Mouse (Mus musculus) stomach, embryonic 14.5 days (tissue): ENCODE data around the gene Cmbl. TPM values are rescaled to one million over a fixed set of nuclear protein-coding genes. Genes with fewer than 3 reads are reported as not detected.

ENCODE experiments used
- ATAC-seq: fragments of 200-750 bp; cut with Nextera tagmentation; 2 replicates; pipeline ENCODE4 v1.8.0; 2017; ENCODE audit warnings: low read depth, moderate TSS enrichment; ENCODE audit not compliant: insufficient number of reproducible peaks, insufficient read depth, low FRiP score
- H3K27ac ChIP-seq: fragments of 300-500 bp; sonication (generic); 2 replicates; pipeline ENCODE4 v1.5.1; 2014; ENCODE audit warnings: mild to moderate bottlenecking, low read length, moderate library complexity, mixed read lengths
- H3K27me3 ChIP-seq: fragments of 300-500 bp; sonication (generic); 2 replicates; pipeline ENCODE4 v1.6.1; 2014; ENCODE audit warnings: low read length, control low read depth, mixed read lengths; ENCODE audit not compliant: control insufficient read depth, insufficient read depth
- H3K36me3 ChIP-seq: fragments of 300-500 bp; sonication (generic); 2 replicates; pipeline ENCODE4 v1.6.1; 2014; ENCODE audit warnings: mild to moderate bottlenecking, control low read depth, low read length, moderate library complexity, mixed read lengths; ENCODE audit not compliant: control insufficient read depth, insufficient read depth
- H3K4me1 ChIP-seq: fragments of 300-500 bp; sonication (generic); 2 replicates; pipeline ENCODE4 v1.6.1; 2014; ENCODE audit warnings: low read length, control low read depth, mixed read lengths; ENCODE audit not compliant: control insufficient read depth, insufficient read depth
- H3K4me2 ChIP-seq: fragments of 300-500 bp; sonication (generic); replicated peaks from 2 replicates; pipeline ENCODE4 v1.6.1; 2014; ENCODE audit warnings: low read depth, low read length, control low read depth
- H3K4me3 ChIP-seq: fragments of 300-500 bp; sonication (generic); 2 replicates; pipeline ENCODE4 v1.5.1; 2014; ENCODE audit warnings: low read depth, low read length, control low read depth
- H3K9ac ChIP-seq: fragments of 300-500 bp; sonication (generic); replicated peaks from 2 replicates; pipeline ENCODE4 v1.6.1; 2014; ENCODE audit warnings: low read depth, mild to moderate bottlenecking, control low read depth, low read length, moderate library complexity, mixed read lengths
- H3K9me3 ChIP-seq: fragments of 300-500 bp; sonication (generic); 2 replicates; pipeline ENCODE4 v1.6.1; 2016; ENCODE audit warnings: low read depth, low read length, control low read depth; ENCODE audit not compliant: control insufficient read depth
- WGBS: fragments of 180-500 bp; shearing (Covaris S2); extraction: QIAGEN DNeasy Blood & Tissue Kit; methylation state at CpG from one replicate; pipeline ENCODE4 v1.1.7; 2014; 5-methylcytosine and 5-hydroxymethylcytosine counted together
- polyA plus RNA-seq: library from polyadenylated mRNA; unstranded; fragments of >200 nt; fragmentation: Nextera tagmentation; extraction: Ambion mirVana; gene quantifications from 2 replicates; pipeline ENCODE4 v1.2.1, GENCODE M21; 2014

Gene Cmbl
- polyA plus RNA-seq, 1 experiment from 2014 or later: 7.2 TPM

DNA sequence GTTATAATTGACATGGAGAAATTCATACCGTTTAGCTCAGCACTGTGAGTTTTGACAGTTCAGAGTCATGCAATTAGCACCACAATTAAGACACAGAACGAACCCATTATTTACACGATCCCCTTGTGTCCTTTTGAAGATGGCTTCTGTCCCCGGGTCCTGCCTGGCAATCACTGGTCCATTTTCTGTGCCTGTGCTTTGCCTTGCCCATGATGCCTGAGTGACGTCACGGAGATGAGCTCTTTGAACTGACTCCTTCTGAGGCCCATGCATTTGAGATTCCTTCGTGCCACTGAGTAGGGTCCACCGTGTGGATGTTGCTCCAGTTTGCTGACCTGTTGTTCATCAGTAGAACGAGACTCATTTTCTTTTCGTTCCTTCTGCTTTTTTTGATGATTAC, 63.0 kb downstream of the Cmbl start:
- Histone ChIP-seq H3K9ac (no peak overlapping the region), H3K4me1 (no peaks in the 10 kb centered on the region), H3K4me2 (no peak overlapping the region), H3K27ac (peak overlapping the region; percentile 39; the same call in 1 of the 2 replicates), H3K4me3 (no peak overlapping the region), H3K9me3 (no peaks in the 10 kb centered on the region), H3K27me3 (no peaks in the 10 kb centered on the region), H3K36me3 (peaks cover 2% of the 10 kb centered on the region; the same call in 1 of the 2 replicates)
- ATAC-seq: no peak
- WGBS: 69% methylated on average over 10 of the region's 10 CpGs

DNA sequence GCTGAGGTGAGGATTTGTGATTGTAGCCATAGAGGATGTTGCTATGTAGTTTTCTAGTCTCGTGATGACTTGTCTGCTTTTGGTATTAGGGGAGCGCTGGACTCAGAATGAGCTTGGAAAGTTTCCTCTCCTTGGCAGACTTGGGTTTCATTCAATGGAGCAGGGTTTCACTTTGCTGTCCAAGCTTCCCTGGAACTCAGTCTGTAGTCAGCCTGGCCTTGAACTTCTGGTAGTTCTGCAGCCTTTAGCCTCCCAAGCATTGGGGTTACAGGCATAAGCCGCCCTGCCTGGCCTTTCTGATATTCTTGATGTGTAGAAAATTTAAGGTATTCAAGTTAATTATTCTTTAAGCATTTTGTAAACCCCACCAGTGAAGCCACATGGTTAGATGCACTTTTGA, 64.4 kb downstream of the Cmbl start:
- Histone ChIP-seq H3K36me3 (no peaks in the 10 kb centered on the region), H3K4me1 (no peaks in the 10 kb centered on the region), H3K27me3 (no peaks in the 10 kb centered on the region), H3K9me3 (no peaks in the 10 kb centered on the region), H3K4me3 (no peak overlapping the region), H3K9ac (no peak overlapping the region), H3K4me2 (no peak overlapping the region), H3K27ac (no peak overlapping the region)
- WGBS: 89% methylated on average over 3 of the region's 3 CpGs
- ATAC-seq: no peak

DNA sequence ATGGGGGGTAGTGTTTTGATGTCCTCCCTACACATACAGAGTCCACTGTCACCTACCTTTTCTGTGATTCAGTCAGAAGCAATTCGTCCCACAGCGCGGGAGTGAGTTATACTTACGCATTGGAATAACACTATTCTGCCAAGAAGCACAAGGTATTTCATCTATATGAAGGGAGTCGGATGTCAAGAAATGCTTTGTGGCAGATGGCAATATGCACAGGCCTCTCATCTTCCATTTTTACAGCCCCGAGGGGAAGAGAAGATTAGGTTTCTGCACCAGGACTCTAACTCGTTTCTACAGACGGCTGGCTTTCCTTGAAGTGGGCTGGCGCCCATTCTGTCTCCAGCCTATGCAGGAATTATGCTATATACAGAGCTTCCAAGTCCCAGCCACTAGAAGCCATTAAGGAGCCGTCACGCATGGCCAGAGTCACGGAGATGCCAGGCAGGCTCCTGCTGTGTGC, 66.2 kb downstream of the Cmbl start:
- no peak overlapping the region for H3K4me3 ChIP-seq
- no peaks in the 10 kb centered on the region for H3K27me3 ChIP-seq
- H3K4me1 ChIP-seq: no peaks in the 10 kb centered on the region
- no peak overlapping the region for H3K9ac ChIP-seq
- no peaks in the 10 kb centered on the region for H3K36me3 ChIP-seq
- no peak for ATAC-seq
- no peak overlapping the region for H3K4me2 ChIP-seq
- H3K9me3 ChIP-seq: no peaks in the 10 kb centered on the region
- 81% methylated on average over 12 of the region's 12 CpGs for WGBS
- H3K27ac ChIP-seq: no peak overlapping the region

DNA sequence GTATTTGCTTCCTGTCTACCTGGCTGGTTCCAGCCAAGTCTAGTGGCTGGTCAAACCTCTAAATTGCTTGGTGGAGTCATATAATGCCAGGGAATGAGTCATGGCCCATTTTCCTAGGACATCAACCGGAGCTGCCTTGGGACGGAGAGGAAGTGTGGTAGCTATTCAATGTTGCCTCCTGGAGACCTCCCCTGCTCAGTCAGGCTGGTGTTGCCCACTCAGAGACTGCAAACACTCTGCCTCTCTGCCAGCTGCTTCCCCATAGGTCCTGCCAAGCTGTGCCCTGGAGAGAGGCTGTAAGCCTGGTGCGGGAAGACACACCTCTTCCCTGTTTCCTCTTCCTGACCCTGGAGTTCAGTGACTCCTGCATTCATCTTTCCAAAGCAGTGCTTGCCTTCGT, 67.3 kb downstream of the Cmbl start:
- Histone ChIP-seq H3K27ac (no peak overlapping the region), H3K36me3 (no peaks in the 10 kb centered on the region), H3K4me2 (no peak overlapping the region), H3K4me3 (no peak overlapping the region), H3K27me3 (no peaks in the 10 kb centered on the region), H3K9me3 (no peaks in the 10 kb centered on the region), H3K4me1 (no peaks in the 10 kb centered on the region), H3K9ac (no peak overlapping the region)
- no peak for ATAC-seq
- WGBS: 71% methylated on average over 4 of the region's 4 CpGs

DNA sequence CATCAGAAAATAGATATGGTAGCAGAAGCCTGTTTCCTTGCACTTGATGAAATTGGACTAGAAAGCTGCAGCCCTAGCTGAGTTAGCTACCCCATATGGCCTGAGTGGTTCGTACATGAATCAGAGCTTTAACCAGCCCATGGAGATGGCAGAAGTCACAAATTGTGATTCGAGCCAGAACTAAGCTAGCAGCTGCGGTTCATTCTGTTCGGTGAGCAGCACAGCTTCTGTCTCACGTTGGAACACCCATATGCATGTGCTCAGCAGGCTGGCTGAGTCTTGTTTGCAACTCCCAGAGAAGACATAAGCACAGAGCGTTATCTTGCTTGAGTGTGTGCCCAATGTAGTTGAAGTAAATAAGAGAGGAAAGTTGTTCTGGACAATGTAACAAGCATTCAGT, 69.4 kb downstream of the Cmbl start:
- Histone ChIP-seq H3K36me3 (no peaks in the 10 kb centered on the region), H3K4me1 (no peaks in the 10 kb centered on the region), H3K27me3 (no peaks in the 10 kb centered on the region), H3K9ac (no peak overlapping the region), H3K27ac (no peak overlapping the region), H3K4me2 (no peak overlapping the region), H3K4me3 (no peak overlapping the region), H3K9me3 (no peaks in the 10 kb centered on the region)
- ATAC-seq: no peak
- WGBS: 77% methylated on average over 6 of the region's 6 CpGs

DNA sequence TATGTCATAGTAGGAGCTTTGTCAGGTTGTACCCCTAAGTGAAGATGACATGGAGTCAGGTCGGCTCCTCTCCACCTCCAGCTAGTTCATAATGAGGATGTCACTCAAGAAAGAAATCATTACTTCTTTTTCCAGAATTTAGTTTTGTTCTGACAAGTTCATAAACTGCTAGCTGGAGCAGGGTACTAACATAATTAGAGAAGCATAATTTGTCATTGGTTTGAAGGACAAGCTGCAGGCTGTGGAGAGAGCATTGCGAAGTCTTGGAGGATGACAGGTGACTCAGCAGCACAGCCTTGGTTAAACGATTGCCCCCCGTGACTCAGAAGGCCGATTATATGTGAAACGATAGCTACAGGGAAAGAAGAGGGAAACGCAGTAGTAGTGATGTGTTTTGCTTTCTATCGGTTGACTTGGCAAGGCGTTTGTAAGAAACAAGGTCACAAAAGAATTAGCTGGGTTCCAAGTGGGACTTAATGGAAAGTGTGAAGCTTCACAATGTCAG, 71.0 kb downstream of the Cmbl start:
- Histone ChIP-seq H3K27ac (no peak overlapping the region), H3K4me3 (no peak overlapping the region), H3K4me2 (no peak overlapping the region), H3K4me1 (no peaks in the 10 kb centered on the region), H3K36me3 (no peaks in the 10 kb centered on the region), H3K9ac (no peak overlapping the region), H3K27me3 (no peaks in the 10 kb centered on the region), H3K9me3 (no peaks in the 10 kb centered on the region)
- no peak for ATAC-seq
- WGBS: 82% methylated on average over 9 of the region's 9 CpGs

Other genes starting within 250 kb of the Cmbl start
- 0.28 and 0.58 TPM in 2 replicates for gene Ankrd33b, start 197.7 kb upstream of the Cmbl start, polyA plus RNA-seq
- gene Ropn1l, start 111.7 kb upstream of the Cmbl start, polyA plus RNA-seq: 1.4 and 2.3 TPM in 2 replicates
- 37.2 and 38.6 TPM in 2 replicates for gene March6, start 34.3 kb upstream of the Cmbl start, polyA plus RNA-seq
- 533 and 552 TPM in 2 replicates for gene Cct5, start 36.4 kb downstream of the Cmbl start, polyA plus RNA-seq
- gene Fam173b, start 36.5 kb downstream of the Cmbl start, polyA plus RNA-seq: 12.1 and 14.8 TPM in 2 replicates